Mouse (Mus musculus) kidney, adult 2 months (tissue): ENCODE results near the gene Syf2. TPM values are rescaled to one million over a fixed set of nuclear protein-coding genes. Genes with fewer than 3 reads are reported as not detected.

Experiments used
- DNase-seq: peaks from one replicate; pipeline ENCODE4 v3.0.0; 2021
- H3K27ac ChIP-seq: fragments of 200-500 bp; 2 replicates; pipeline ENCODE4 v1.5.1; 2012; ENCODE audit warnings: low read depth, low read length, control low read depth, inconsistent platforms; ENCODE audit not compliant: insufficient read depth
- H3K27me3 ChIP-seq: fragments of 200-500 bp; replicated peaks from 2 replicates; pipeline ENCODE4 v1.6.1; 2012; ENCODE audit warnings: mild to moderate bottlenecking, moderate library complexity, low read length, inconsistent platforms; ENCODE audit not compliant: control insufficient read depth, insufficient read depth
- H3K36me3 ChIP-seq: fragments of 200-500 bp; 2 replicates; pipeline ENCODE4 v1.6.1; 2012; ENCODE audit warnings: mild to moderate bottlenecking, moderate library complexity, low read length, inconsistent platforms; ENCODE audit not compliant: control insufficient read depth, insufficient read depth
- H3K4me1 ChIP-seq: fragments of 200-500 bp; 2 replicates; pipeline ENCODE4 v1.6.1; 2011; ENCODE audit warnings: low read length; ENCODE audit not compliant: control insufficient read depth, insufficient read depth
- H3K4me3 ChIP-seq: fragments of 200-500 bp; 2 replicates; pipeline ENCODE4 v1.5.1; 2011; ENCODE audit warnings: mild to moderate bottlenecking, low read depth, low read length, control low read depth; ENCODE audit not compliant: insufficient read depth
- CTCF ChIP-seq: fragments of 200-500 bp; conservative IDR thresholded peaks from 2 replicates; pipeline ENCODE4 v1.5.1; 2011; ENCODE audit warnings: low read depth, mild to moderate bottlenecking, control low read depth, low read length, moderate library complexity, mixed read lengths; ENCODE audit not compliant: insufficient read depth, insufficient read length
- POLR2A ChIP-seq: fragments of 200-500 bp; IDR thresholded peaks from one replicate; pipeline ENCODE4 v1.6.1; 2011; ENCODE audit warnings: low read depth, low read length, control low read depth
- WGBS: fragments of 180-500 bp; shearing (Covaris S2); methylation state at CpG from one replicate; pipeline ENCODE4 v1.1.7; 2018; 5-methylcytosine and 5-hydroxymethylcytosine counted together
- polyA plus RNA-seq: library from polyadenylated mRNA; depleted of rRNA; stranded (reverse); fragments of >200 nt; gene quantifications from 2 replicates; pipeline ENCODE4 v1.2.3, GENCODE M21; 2012

Syf2 gene
- polyA plus RNA-seq, 1 experiment, result 34.3 TPM

- no peaks in the 10 kb centered on the region for H3K27me3 ChIP-seq
- WGBS, result 42% methylated on average over 17 of the region's 17 CpGs
- no peak overlapping the region for H3K27ac ChIP-seq
- peak; percentile 58 for DNase-seq
- no peaks in the 10 kb centered on the region; the same call in 1 of the 2 replicates for H3K36me3 ChIP-seq
- TF ChIP-seq CTCF (no peak), POLR2A (no peak)
- no peak overlapping the region for H3K4me3 ChIP-seq
- no peaks in the 10 kb centered on the region for H3K4me1 ChIP-seq
These were observed 6.8 kb downstream of the Syf2 start for GRCm38 (mm10) chr4:134937240-134938176.

GRCm38 (mm10) chr4:134939900-134940299 lies 9.2 kb downstream of the Syf2 start:
- DNase-seq, result no peak
- no peaks in the 10 kb centered on the region; the same call in 1 of the 2 replicates for H3K36me3 ChIP-seq
- H3K4me1 ChIP-seq, result no peaks in the 10 kb centered on the region
- WGBS, result 28% methylated on average over 9 of the region's 9 CpGs
- H3K27ac ChIP-seq, result no peak overlapping the region
- no peaks in the 10 kb centered on the region for H3K27me3 ChIP-seq
- TF ChIP-seq POLR2A (no peak), CTCF (no peak)
- H3K4me3 ChIP-seq, result no peak overlapping the region

- H3K4me1 ChIP-seq, result no peaks in the 10 kb centered on the region
- TF ChIP-seq CTCF, result no peak
- H3K36me3 ChIP-seq, result no peaks in the 10 kb centered on the region
- no peak for DNase-seq
- H3K27me3 ChIP-seq, result no peaks in the 10 kb centered on the region
- H3K27ac ChIP-seq, result no peak overlapping the region
- WGBS, result 40% methylated on average over 27 of the region's 27 CpGs
- no peak overlapping the region for H3K4me3 ChIP-seq
These were observed 13.2 kb downstream of the Syf2 start for GRCm38 (mm10) chr4:134943758-134944538.

GRCm38 (mm10) chr4:134946024-134946744 lies 15.5 kb downstream of the Syf2 start:
- Histone ChIP-seq H3K36me3 (no peaks in the 10 kb centered on the region), H3K27me3 (no peaks in the 10 kb centered on the region), H3K4me1 (no peaks in the 10 kb centered on the region), H3K27ac (no peak overlapping the region), H3K4me3 (peak overlapping the region; percentile 24; the same call in 1 of the 2 replicates)
- WGBS, result 9% methylated on average over 17 of the region's 17 CpGs
- no peak for TF ChIP-seq POLR2A
- peak; percentile 93 for TF ChIP-seq CTCF
- DNase-seq, result peak; percentile 75

- TF ChIP-seq POLR2A, result no peak
- no peak for TF ChIP-seq CTCF
- Histone ChIP-seq H3K27ac (no peak overlapping the region), H3K36me3 (no peaks in the 10 kb centered on the region), H3K27me3 (no peaks in the 10 kb centered on the region), H3K4me1 (no peaks in the 10 kb centered on the region), H3K4me3 (no peak overlapping the region)
- peak; percentile 59 for DNase-seq
- WGBS, result 14% methylated on average over 11 of the region's 11 CpGs
These were observed 19.9 kb downstream of the Syf2 start for GRCm38 (mm10) chr4:134950518-134951091.

- no peak overlapping the region for H3K4me3 ChIP-seq
These were observed 23.8 kb downstream of the Syf2 start for GRCm38 (mm10) chr4:134954461-134954860.

More at GRCm38 (mm10) chr4:134954461-134954860, 23.8 kb downstream of the Syf2 start:
- H3K27ac ChIP-seq, result no peak overlapping the region
- no peaks in the 10 kb centered on the region for H3K4me1 ChIP-seq
- peak; percentile 30 for DNase-seq
- H3K27me3 ChIP-seq, result no peaks in the 10 kb centered on the region
- WGBS, result 11% methylated on average over 15 of the region's 15 CpGs
- H3K36me3 ChIP-seq, result no peaks in the 10 kb centered on the region
- no peak for TF ChIP-seq POLR2A
- no peak for TF ChIP-seq CTCF
